Mouse (Mus musculus): ENCODE measurements around the gene Traf1.

Gene Traf1

DNA sequence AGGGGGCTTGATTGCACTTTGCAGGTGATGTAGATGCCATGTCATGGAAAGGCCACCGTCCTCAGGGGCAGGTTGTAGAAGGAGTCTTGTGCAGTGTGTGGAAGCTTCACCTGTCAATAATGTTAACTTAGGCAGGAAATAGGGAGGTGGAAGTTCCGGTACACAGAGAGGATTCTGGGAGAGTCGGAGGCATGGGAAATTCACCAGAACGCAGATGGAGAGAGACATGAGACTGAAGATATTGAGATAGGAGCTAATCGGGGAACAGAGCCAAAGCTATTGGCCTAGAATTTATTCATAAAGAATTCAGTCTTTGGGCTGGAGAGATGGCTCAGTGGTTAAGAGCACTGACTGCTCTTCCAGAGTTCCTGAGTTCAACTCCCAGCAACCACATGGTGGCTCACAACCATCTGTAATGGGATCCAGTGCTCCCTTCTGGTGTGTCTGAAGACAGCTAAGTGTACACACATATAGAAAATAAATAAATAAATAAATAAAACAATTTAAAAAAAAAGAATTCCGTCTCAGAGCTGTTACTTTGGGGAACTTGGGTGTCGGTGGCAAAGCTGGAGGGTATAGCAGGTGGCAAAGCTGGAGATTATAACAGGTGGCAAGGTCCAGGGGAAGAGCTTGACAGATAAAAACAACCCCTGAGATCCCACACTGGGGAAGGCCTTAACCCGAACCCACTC lies 4.8 kb upstream of the Traf1 start:
- no peak for DNase-seq (ENCODE audit: low spot score in 2 of 2)

DNA sequence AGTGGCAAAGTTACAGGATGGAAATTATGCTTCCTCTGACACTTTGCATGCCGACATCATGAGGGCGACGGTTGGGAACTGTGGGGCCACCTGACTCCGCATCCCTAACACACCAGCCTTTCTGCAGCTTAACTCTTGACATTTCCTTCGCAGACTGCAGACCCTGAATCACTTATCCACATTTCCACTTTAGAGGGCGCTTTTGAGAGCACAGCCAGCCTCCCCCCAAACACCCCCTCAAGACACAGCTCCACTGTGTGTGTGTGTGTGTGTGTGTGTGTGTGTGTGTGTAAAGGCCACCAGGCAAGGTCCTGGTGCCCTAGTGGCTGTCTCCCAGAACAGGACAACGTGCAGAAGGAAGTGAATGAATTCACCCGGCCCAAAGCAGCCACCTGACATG lies 4.2 kb upstream of the Traf1 start:
- DNase-seq (ENCODE audit: low spot score in 2 of 2) = peak in 1 of 2 experiments; percentile 49

DNA sequence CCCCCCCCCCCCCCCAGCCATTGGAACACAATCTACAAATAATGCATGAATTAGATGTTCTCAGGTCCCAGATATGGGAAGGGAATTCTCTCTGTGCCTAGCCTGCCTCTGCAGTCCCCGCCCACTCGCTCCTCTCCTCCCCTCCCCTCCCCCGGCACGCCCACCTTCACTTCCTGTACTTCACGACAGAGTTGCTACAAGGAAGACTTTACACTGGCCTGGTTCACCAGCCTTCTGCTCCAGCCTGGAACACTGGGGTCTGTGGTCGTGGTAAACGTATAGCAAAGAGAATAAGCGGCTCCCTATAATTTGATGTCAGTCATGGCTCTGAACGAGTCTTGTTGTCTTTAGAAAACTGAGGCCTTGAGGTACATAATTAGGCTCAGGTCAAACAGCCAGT lies 3.7 kb upstream of the Traf1 start:
- DNase-seq (ENCODE audit: low spot score in 2 of 2) = peak; percentile 79 to 87

DNA sequence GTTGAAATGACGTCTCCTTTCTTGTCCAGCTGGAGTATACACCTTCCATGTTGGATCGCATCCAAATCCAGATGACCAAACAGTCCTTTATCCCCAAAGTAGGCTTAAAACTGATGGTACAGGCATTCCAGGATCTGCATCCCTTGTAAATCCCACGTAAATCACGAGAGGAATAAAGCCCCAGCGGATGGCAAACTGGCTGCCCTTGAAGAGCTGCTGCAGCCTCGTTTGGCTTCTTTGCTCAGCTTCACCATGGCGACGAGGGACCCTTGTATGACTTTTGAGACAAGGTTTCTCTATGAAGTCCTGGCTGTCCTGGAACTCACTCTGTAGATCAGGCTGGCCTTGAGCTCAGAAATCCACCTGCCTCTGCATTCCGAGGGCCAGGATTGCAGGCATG lies 3.1 kb upstream of the Traf1 start:
- DNase-seq (ENCODE audit: low spot score in 2 of 2) = no peak

DNA sequence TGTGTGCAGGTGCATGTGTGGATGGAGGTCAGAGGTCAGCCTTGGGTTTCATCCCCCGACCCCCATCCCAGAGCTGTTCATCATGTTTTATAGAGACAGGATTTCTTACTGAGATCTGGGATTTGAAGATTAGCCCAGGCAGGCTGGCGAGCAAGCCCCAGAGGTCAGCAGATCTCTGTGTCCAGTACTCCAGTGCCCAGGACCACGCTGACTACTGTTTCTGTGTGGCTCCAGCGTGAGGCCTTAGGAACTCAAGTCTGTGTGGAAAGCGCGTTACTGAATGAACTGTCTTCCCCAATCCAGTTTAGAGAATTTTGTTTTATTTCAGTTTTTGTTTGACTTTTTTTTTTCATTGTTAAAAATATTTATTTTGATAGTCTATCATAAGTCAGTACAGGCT lies 2.7 kb upstream of the Traf1 start:
- no peak for DNase-seq (ENCODE audit: low spot score in 2 of 2)

DNA sequence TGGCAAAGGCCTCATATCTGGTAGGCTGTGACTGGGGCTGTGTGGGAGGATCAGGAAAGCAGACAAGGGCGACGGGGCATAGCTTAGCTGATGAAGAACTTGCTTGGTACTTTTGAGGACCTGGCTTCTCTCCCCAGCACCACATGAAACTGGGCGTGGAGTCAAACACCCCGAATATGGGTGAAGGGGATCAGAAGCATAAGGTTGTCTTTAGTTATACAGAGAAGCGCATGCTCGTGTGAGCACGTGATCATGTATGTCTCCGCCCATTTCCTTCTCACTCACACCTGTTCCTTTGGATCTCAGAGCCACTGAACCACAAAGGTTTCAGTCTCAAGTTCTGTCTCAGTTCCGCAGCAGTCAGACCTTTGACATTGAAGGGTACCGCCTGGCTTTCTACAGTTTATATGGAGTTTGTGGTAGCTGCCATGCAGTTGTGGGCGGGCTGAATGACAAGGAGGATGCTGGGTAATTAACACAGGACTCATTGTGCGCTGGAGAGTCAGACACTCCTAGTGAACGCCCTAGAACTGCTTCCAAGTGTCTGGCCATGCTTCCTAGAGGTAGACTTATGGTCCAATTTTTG lies 1.9 kb upstream of the Traf1 start:
- peak; percentile 78 to 89 for DNase-seq (ENCODE audit: low spot score in 2 of 2)

DNA sequence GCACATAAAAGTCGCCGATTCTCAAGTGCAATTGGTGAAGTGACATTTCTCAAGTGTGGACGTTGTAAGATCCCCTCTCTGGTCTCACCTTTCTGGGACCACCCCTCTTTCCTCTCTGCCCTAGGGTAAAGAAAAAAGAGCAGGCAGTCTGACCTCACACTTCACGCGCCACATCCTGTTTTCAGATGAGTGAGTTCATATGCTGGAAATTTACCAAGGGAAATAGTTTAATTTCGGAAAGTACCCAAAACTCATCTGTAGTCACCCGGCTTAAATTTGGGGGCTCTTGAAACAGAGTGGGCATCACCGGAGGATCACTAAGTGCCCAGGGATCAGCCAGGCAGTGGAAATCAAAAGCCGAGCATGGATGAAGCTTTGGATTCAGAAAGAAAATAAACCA lies 1.3 kb upstream of the Traf1 start:
- peak; percentile 58 to 64 for DNase-seq (ENCODE audit: low spot score in 2 of 2)

DNA sequence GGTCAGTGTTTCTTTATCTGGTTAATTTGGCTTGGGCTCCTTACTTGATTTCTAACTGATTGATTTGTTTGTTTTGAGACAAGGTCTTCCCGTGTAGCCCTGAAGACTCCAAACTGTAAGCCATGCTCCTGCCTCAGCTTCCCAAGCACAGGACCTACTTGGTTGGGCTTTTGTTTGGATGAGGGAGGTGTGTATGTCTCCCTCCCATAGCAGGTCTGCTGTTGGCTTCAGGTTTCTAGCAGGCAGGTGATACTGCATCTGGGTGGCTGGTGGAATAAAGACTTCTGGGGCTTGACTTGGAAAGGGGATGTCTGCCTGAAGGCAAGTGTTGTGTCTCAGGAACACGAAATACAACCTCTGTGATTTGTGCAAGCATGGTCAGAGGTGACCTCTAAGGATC lies 639 bp upstream of the Traf1 start:
- DNase-seq (ENCODE audit: low spot score in 2 of 2) = peak in 1 of 2 experiments; percentile 6

DNA sequence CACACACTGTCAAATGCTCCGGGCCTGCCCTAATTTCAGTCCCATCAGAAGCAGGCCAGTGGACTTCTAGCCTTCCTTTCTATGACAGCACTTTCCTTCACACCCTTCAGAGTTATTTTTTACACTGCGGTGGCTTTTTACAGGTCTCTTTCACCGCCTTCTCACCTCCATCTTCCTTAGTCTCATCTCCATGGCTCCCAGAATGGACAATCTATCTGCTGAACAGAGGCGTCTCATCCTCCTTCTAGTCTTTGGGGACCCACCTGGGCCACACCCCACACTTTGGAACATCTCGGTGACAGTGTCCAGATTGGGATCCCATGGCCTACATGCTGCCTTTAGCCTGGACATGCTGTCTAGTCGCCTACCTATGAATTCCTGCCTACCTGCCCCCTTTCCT lies 606 bp downstream of the Traf1 start:
- DNase-seq (ENCODE audit: low spot score in 2 of 2) = peak in 1 of 2 experiments; percentile 3

DNA sequence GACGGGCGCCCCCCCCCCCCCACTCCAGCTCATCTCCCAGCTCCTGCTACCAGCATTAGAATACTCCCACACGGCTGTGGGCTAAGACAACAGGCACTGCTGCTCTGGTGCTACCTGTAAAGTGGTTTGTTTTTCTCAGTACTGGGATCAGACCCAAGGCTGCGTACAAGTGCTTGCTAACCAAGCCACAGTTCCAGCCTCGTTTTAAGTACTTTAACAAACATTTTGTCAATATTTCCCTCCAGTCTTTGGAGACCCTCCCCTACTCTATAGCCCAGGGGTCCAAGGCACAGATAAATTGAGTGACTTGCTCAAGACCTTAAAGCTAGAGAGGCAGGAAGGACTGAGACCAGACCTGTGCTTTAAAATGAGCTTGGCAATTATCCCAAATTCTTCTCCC lies 1.1 kb downstream of the Traf1 start:
- no peak for DNase-seq (ENCODE audit: low spot score in 2 of 2)

DNA sequence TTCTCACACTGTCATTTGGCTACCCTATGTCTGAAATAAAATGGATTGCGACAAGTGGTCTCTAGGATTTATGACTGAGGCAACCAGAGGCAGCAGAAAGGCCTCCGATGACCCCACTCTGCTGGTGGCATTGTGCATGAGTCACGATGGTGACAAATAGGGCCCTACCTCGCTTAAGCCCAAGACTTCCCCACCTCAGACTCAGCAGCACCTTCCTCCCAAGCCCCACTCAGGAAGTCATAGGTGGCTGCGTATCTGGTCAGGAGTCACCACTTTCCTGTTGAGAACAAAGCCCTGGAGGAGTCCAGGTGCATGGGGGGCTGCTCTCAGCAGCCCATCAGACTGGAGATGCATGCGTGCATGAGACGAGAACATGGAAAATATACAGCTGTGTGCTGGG lies 3.0 kb downstream of the Traf1 start:
- no peak for DNase-seq (ENCODE audit: low spot score in 2 of 2)

DNA sequence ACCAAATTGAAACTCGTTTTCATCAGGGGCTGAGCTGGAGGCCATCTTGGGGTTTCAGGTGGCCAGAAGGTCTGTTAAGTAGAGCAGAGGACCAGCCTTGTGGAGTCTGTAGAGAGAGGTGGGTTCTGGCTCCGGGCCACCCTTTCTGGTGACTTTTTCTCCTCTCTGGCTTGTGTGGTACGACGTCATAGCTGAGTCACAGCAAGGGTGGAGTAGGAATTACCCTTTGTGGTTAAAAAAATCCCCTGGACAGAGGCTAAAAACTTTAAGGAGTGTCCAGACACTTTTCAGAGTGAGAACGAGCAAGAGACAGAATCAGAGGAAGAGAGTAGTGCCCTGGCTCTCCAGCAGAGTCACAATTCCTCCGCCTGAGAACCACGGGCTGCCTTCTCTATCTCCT lies 3.5 kb downstream of the Traf1 start:
- DNase-seq (ENCODE audit: low spot score in 2 of 2) = no peak

DNA sequence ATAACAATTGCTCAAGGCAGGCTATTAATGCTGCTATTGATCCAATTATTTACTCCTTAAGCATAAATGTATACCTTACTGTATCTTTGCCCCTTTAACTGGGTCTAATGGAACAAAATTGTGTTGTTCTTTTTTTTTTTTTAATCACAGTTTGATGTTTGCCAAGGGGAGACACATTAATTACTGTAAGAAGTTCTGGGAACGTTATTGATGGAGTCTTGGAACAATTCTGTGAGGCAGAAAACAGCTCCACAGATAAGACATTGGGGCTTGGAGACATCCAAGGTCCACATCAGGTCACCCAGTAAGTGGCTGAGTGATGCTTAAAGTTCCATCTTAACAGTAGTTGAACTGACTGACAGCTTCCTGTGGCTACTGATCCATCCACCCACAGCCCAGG lies 4.2 kb downstream of the Traf1 start:
- no peak for DNase-seq (ENCODE audit: low spot score in 2 of 2)

DNA sequence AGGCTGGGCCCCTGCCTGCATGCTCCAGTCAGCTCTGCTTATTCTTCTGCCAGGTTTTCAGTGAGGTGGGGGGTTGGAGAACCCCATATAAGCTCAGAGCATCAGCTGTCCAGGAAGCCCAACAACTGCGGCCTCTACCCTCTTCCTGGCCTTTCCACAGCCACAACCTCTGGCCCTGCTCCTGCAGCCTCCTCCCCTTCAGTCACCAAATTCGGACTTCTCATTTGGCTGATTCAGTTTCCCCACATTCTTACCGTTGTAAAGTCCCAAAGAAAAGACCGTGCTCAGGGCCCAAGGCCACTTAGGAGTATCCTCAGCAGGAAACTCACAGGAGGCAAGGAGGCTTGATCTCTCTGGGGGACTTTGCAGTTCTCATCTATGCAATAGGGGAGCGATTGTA lies 4.6 kb downstream of the Traf1 start:
- no peak for DNase-seq (ENCODE audit: low spot score in 2 of 2)

DNA sequence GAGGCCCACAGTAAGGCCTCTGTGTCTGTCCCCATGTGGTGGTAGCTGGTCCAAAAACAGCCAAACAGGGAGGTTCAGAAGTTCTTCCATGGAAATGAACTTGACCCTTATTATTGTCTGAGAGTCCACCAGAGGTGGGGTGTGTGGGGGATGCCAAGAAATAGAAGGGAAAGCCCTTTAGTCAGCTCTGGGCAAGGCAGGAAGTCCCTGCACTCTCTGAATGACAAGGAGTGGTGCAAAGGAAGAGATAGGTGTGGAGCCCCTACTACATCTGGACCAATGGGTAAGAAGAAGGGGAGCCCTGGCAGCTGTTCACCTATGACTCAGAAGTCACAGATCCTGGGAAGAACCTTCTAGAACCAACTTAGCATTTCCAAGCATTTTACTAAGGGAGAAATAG lies 7.2 kb downstream of the Traf1 start:
- DNase-seq (ENCODE audit: low spot score in 2 of 2) = peak in 1 of 2 experiments; percentile 7

DNA sequence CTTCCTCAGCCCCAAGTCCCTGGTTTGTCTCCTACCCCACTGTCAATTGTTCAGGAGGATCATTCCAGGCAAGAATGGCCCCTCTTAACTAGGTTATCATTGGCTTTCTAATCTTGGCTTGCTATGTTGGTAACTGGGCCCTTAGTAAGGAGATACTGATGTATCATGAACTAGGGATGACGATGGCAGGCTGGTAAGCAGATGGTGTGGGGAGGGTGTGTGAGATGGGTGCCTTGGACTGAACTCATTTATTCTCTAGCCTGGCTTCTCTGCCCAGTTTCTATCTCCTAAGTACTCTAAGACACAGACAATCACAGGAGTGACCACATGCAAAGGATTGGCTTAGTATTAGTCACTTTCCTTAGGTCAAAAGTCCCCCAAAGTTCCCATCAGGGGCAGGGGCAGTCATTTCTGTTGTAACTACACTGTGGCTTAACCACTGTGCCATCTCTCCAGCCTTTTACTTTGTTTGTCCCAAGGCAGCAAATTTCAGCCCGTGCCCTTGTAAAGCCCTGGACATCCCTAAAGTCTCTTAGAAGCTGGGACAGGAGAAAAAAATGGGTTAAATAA lies 7.9 kb downstream of the Traf1 start:
- no peak for DNase-seq (ENCODE audit: low spot score in 2 of 2)

DNA sequence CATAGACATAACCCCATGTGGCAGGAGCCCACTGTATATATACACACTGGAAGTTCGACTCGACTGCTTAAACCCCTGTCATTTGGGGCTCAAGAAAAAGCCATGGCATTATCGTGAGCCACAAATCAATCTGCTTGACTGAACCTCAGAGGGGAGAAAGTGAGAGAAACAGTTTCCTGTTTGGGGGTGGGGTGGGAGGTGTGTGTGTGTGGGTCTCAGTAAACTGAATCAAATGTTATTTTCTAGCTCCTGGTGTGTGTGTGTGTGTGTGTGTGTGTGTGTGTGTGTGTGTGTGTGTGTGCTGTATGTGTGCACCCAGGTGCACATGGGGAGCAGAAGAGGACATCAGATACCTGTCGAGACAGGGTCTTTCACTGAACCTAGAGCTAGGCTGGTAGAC lies 8.6 kb downstream of the Traf1 start:
- DNase-seq (ENCODE audit: low spot score in 2 of 2) = peak in 1 of 2 experiments; percentile 30

DNA sequence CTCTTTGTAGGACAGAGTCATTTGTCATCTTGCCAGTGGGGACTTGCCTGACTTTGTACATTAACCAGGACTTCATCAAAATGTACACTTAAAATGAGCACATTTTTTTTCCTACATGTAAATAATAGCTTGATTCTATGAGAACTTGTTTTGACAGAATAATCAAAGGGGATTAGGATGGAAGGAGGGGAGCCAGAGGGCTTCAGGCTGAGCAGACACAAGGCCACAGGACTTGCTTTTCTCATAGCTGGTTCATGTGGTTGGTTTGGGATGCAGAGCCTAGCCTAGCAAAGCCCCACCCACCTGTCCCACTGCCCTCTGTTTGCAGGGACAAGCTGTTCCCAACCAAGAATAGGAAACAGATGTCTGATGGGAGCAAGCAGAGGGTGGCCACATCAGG lies 10.1 kb downstream of the Traf1 start:
- no peak for DNase-seq (ENCODE audit: low spot score in 2 of 2)

DNA sequence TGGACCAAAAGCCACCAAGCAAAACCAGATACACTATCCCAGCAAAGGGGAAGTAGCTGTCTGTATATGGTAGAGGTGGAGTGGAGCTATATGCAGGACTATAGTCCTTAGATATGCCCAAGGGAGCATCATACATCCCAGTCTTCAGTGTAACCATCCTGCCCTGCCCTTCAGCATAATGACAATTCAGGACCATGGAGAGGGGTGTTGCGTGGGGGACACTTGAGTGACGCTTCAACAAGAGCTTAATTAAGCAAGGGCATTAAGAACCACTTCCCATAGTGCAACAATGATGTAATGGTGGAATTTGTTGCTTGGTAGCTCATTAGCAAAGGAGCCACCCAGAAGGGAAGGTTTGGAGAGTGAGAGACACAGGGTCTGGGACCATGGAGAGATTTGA lies 12.9 kb downstream of the Traf1 start:
- DNase-seq (ENCODE audit: low spot score in 2 of 2) = no peak

DNA sequence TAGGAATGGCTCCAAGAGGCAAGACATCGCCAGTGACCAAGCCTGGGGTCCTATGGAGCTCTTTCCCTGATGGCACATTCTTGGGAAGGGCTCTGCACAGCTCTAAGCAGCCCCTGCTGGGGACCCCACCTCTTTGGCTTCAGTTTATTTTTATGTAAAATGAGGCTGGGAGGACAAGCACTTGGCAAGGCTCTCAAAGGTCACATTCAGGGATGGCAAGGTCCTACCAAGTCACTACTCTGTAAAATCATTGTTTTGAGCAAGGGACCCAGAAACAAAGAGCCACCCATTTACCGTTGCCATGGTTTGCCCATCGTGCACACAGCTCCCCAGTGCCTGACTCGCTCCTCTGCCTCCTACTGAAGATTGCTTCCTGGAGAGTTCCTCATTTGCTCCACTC lies 15.5 kb downstream of the Traf1 start:
- DNase-seq (ENCODE audit: low spot score in 2 of 2) = no peak

DNA sequence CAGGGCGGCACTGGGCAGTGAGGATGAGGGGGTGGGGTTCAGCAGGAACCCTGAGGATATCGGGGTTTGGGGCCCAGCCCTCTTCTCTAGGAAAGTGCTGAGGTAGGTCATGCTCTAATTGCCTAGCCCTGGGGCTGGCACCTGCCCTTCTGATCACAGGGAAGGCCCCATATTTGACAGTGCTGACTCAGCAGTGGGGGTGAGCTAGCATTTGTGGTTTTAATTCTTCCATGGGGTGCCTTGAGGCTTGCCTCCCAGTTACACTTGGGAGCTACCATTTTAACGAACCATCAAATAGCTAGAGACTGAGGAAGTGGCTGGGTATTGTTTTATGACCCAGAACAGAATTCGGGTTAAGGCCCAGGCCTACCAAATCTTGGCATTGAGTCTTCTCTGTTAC lies 16.0 kb downstream of the Traf1 start:
- no peak for DNase-seq (ENCODE audit: low spot score in 2 of 2)

DNA sequence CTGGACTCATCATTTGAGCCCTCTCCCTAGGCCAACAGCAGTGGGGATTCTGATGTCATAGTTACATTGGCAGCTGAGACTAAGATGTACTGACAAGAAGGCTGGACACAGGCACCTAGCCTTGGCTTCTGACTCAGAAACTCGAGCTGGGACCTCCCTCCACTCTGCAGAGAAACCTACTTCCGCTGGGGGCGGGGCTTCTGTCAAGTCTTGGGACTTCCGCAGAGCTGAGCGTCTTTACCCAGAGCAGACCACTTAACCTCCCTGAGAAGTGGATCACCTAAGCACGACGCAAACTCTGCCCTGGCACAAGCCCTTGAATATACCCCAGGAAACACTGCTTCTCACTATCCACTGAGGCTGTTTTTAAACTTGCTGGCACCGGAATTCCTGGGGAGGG lies 16.8 kb downstream of the Traf1 start:
- peak; percentile 88 to 93 for DNase-seq (ENCODE audit: low spot score in 2 of 2)

DNA sequence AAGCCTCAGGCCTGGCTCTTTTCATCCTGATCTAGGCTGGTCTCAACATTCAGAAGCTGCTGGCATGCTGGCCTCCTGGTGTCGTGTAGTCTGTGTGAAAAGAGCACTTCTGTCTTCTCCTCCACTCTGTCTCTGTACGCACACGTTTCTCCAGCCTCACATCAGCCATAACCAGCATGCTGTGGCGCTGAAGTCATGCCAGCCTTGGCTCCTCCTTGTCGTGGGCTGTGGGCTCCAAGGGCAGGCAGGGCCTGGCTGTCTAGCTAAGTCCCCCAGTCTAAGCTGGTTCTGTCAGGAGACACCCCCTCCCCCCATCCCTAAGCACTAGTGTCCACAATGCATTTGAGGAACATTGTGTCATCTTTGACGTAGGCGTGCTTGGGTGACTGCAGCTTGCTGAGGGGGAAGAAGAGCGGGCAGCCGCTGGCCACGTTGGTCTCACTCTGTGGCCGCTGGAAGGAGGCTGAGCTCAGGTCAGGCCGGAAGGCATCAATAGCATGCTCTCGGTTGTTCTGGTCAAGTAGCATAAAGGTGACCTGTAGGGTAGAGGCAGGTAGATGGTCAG lies 17.9 kb downstream of the Traf1 start:
- no peak for DNase-seq (ENCODE audit: low spot score in 2 of 2)
